Mouse (Mus musculus) forebrain, embryonic 13.5 days (tissue): ENCODE data around the gene Aqp7. TPM values are rescaled to one million over a fixed set of nuclear protein-coding genes. Genes with fewer than 3 reads are reported as not detected.

ENCODE experiments used
- ATAC-seq: fragments of 200-750 bp; cut with Nextera tagmentation; 2 replicates; pipeline ENCODE4 v1.8.0; 2017
- H3K27ac ChIP-seq: fragments of 300-500 bp; sonication (generic); 2 replicates; pipeline ENCODE4 v1.5.1; 2015; ENCODE audit warnings: inconsistent platforms, mild to moderate bottlenecking, moderate library complexity
- H3K27me3 ChIP-seq: fragments of 300-500 bp; sonication (generic); 2 replicates; pipeline ENCODE4 v1.6.1; 2015; ENCODE audit warnings: mild to moderate bottlenecking, inconsistent platforms
- H3K36me3 ChIP-seq: fragments of 300-500 bp; sonication (generic); 2 replicates; pipeline ENCODE4 v1.6.1; 2015; ENCODE audit warnings: mild to moderate bottlenecking, inconsistent platforms; ENCODE audit not compliant: poor library complexity, severe bottlenecking
- H3K4me1 ChIP-seq: fragments of 300-500 bp; sonication (generic); 2 replicates; pipeline ENCODE4 v1.6.1; 2015; ENCODE audit warnings: inconsistent platforms
- H3K4me2 ChIP-seq: fragments of 300-500 bp; sonication (generic); 2 replicates; pipeline ENCODE4 v1.6.1; 2015; ENCODE audit warnings: inconsistent platforms, mild to moderate bottlenecking, moderate library complexity
- H3K4me3 ChIP-seq: fragments of 300-500 bp; sonication (generic); 2 replicates; pipeline ENCODE4 v1.5.1; 2015; ENCODE audit warnings: mild to moderate bottlenecking, inconsistent platforms
- H3K9ac ChIP-seq: fragments of 300-500 bp; sonication (generic); 2 replicates; pipeline ENCODE4 v1.6.1; 2015; ENCODE audit warnings: mild to moderate bottlenecking, inconsistent platforms
- H3K9me3 ChIP-seq: fragments of 300-500 bp; sonication (generic); replicated peaks from 2 replicates; pipeline ENCODE4 v1.6.1; 2016; ENCODE audit warnings: inconsistent platforms
- WGBS: fragments of 180-500 bp; shearing (Covaris S2); methylation state at CpG from one replicate; pipeline ENCODE4 v1.1.7; 2015; 5-methylcytosine and 5-hydroxymethylcytosine counted together
- polyA plus RNA-seq: library from polyadenylated mRNA; unstranded; fragments of >200 nt; fragmentation: Nextera tagmentation; extraction: Ambion mirVana; gene quantifications from 2 replicates; pipeline ENCODE4 v1.2.1, GENCODE M21; 2015

Gene Aqp7
- polyA plus RNA-seq, 1 experiment from 2014 or later: not detected

- no peak overlapping the region for H3K9ac ChIP-seq
- H3K4me2 ChIP-seq: no peak overlapping the region
- H3K27me3 ChIP-seq: no peaks in the 10 kb centered on the region
- no peak overlapping the region for H3K4me3 ChIP-seq
- no peaks in the 10 kb centered on the region for H3K4me1 ChIP-seq
- H3K9me3 ChIP-seq: no peaks in the 10 kb centered on the region
- H3K27ac ChIP-seq: no peak overlapping the region
- peaks cover 31% of the 10 kb centered on the region for H3K36me3 ChIP-seq
- no peak for ATAC-seq
- 92% methylated on average over 5 of the region's 5 CpGs for WGBS
These were observed 18.6 kb downstream of the Aqp7 start for GRCm38 (mm10) chr4:41029372-41029771.

GRCm38 (mm10) chr4:41028272-41028671 lies 19.7 kb downstream of the Aqp7 start:
- Histone ChIP-seq H3K27me3 (no peaks in the 10 kb centered on the region), H3K9ac (no peak overlapping the region), H3K36me3 (peaks cover 42% of the 10 kb centered on the region), H3K4me2 (no peak overlapping the region), H3K4me3 (no peak overlapping the region), H3K9me3 (no peaks in the 10 kb centered on the region), H3K4me1 (no peaks in the 10 kb centered on the region), H3K27ac (no peak overlapping the region)
- 86% methylated on average over 4 of the region's 4 CpGs for WGBS
- ATAC-seq: no peak

- no peaks in the 10 kb centered on the region for H3K9me3 ChIP-seq
These were observed 20.1 kb downstream of the Aqp7 start for GRCm38 (mm10) chr4:41027872-41028271.

GRCm38 (mm10) chr4:41026086-41026787 lies 21.7 kb downstream of the Aqp7 start:
- no peak overlapping the region for H3K4me2 ChIP-seq
- H3K36me3 ChIP-seq: peaks cover 58% of the 10 kb centered on the region
- H3K9me3 ChIP-seq: no peaks in the 10 kb centered on the region
- ATAC-seq: no peak
- H3K9ac ChIP-seq: no peak overlapping the region
- no peaks in the 10 kb centered on the region for H3K27me3 ChIP-seq
- no peak overlapping the region for H3K4me3 ChIP-seq
- no peak overlapping the region for H3K27ac ChIP-seq
- WGBS: 68% methylated on average over 8 of the region's 8 CpGs
- H3K4me1 ChIP-seq: no peaks in the 10 kb centered on the region

More at GRCm38 (mm10) chr4:41027872-41028271, 20.1 kb downstream of the Aqp7 start:
- H3K4me3 ChIP-seq: no peak overlapping the region
- ATAC-seq: no peak
- H3K9ac ChIP-seq: no peak overlapping the region
- H3K27me3 ChIP-seq: no peaks in the 10 kb centered on the region
- no peak overlapping the region for H3K4me2 ChIP-seq
- H3K36me3 ChIP-seq: peaks cover 45% of the 10 kb centered on the region
- 83% methylated on average over 3 of the region's 3 CpGs for WGBS
- no peak overlapping the region for H3K27ac ChIP-seq
- no peaks in the 10 kb centered on the region for H3K4me1 ChIP-seq

GRCm38 (mm10) chr4:41021094-41021493 lies 26.8 kb downstream of the Aqp7 start:
- no peaks in the 10 kb centered on the region for H3K27me3 ChIP-seq
- H3K9ac ChIP-seq: no peak overlapping the region
- H3K4me3 ChIP-seq: no peak overlapping the region
- H3K36me3 ChIP-seq: peaks cover 70% of the 10 kb centered on the region
- H3K4me2 ChIP-seq: no peak overlapping the region
- ATAC-seq: no peak
- H3K4me1 ChIP-seq: no peaks in the 10 kb centered on the region
- 90% methylated on average over 5 of the region's 5 CpGs for WGBS
- no peaks in the 10 kb centered on the region for H3K9me3 ChIP-seq
- no peak overlapping the region for H3K27ac ChIP-seq

- H3K4me1 ChIP-seq: no peaks in the 10 kb centered on the region
- no peak overlapping the region for H3K4me3 ChIP-seq
- H3K36me3 ChIP-seq: peaks cover 75% of the 10 kb centered on the region
- no peaks in the 10 kb centered on the region for H3K27me3 ChIP-seq
- H3K4me2 ChIP-seq: no peak overlapping the region
- no peak for ATAC-seq
- no peaks in the 10 kb centered on the region for H3K9me3 ChIP-seq
- no peak overlapping the region for H3K27ac ChIP-seq
- WGBS: 92% methylated on average over 5 of the region's 5 CpGs
- H3K9ac ChIP-seq: no peak overlapping the region
These were observed 32.1 kb downstream of the Aqp7 start for GRCm38 (mm10) chr4:41015798-41016197.

GRCm38 (mm10) chr4:41013351-41013750 lies 34.6 kb downstream of the Aqp7 start:
- WGBS: 94% methylated on average over 3 of the region's 3 CpGs
- H3K9ac ChIP-seq: no peak overlapping the region
- no peak overlapping the region for H3K27ac ChIP-seq
- no peaks in the 10 kb centered on the region for H3K9me3 ChIP-seq
- ATAC-seq: no peak
- no peaks in the 10 kb centered on the region for H3K4me1 ChIP-seq
- H3K4me2 ChIP-seq: no peak overlapping the region
- H3K4me3 ChIP-seq: no peak overlapping the region
- no peaks in the 10 kb centered on the region for H3K27me3 ChIP-seq
- peaks cover 81% of the 10 kb centered on the region for H3K36me3 ChIP-seq

- H3K27ac ChIP-seq: no peak overlapping the region
- no peaks in the 10 kb centered on the region for H3K4me1 ChIP-seq
- H3K9ac ChIP-seq: no peak overlapping the region
- H3K4me2 ChIP-seq: no peak overlapping the region
- no peaks in the 10 kb centered on the region for H3K27me3 ChIP-seq
- no peak overlapping the region for H3K4me3 ChIP-seq
- no peaks in the 10 kb centered on the region for H3K9me3 ChIP-seq
- no peak for ATAC-seq
- WGBS: 92% methylated on average over 9 of the region's 9 CpGs
- peaks cover 88% of the 10 kb centered on the region for H3K36me3 ChIP-seq
These were observed 46.9 kb downstream of the Aqp7 start for GRCm38 (mm10) chr4:41000842-41001639.

- Histone ChIP-seq H3K9me3 (no peaks in the 10 kb centered on the region), H3K4me1 (no peaks in the 10 kb centered on the region), H3K36me3 (peaks cover 93% of the 10 kb centered on the region), H3K4me3 (no peak overlapping the region), H3K27me3 (no peaks in the 10 kb centered on the region), H3K27ac (no peak overlapping the region), H3K9ac (no peak overlapping the region), H3K4me2 (no peak overlapping the region)
- ATAC-seq: no peak
- WGBS: 85% methylated on average over 1 of the region's 1 CpGs
These were observed 47.7 kb downstream of the Aqp7 start for GRCm38 (mm10) chr4:41000271-41000670.

- H3K4me3 ChIP-seq: no peak overlapping the region
- no peak for ATAC-seq
- peaks cover 91% of the 10 kb centered on the region for H3K36me3 ChIP-seq
- H3K4me2 ChIP-seq: no peak overlapping the region
- H3K9ac ChIP-seq: no peak overlapping the region
- no peak overlapping the region for H3K27ac ChIP-seq
- 95% methylated on average over 4 of the region's 4 CpGs for WGBS
- H3K4me1 ChIP-seq: no peaks in the 10 kb centered on the region
- no peaks in the 10 kb centered on the region for H3K27me3 ChIP-seq
- H3K9me3 ChIP-seq: no peaks in the 10 kb centered on the region
These were observed 50.0 kb downstream of the Aqp7 start for GRCm38 (mm10) chr4:40997916-40998315.

GRCm38 (mm10) chr4:40996302-40996701 lies 51.6 kb downstream of the Aqp7 start:
- 95% methylated on average over 6 of the region's 6 CpGs for WGBS
- Histone ChIP-seq H3K36me3 (peaks cover 96% of the 10 kb centered on the region), H3K4me2 (no peak overlapping the region)

GRCm38 (mm10) chr4:40989633-40990032 lies 58.3 kb downstream of the Aqp7 start:
- H3K9ac ChIP-seq: no peak overlapping the region
- H3K27me3 ChIP-seq: no peaks in the 10 kb centered on the region
- no peak overlapping the region for H3K4me3 ChIP-seq
- no peak overlapping the region for H3K27ac ChIP-seq
- H3K9me3 ChIP-seq: no peaks in the 10 kb centered on the region
- 90% methylated on average over 6 of the region's 6 CpGs for WGBS
- peaks cover 94% of the 10 kb centered on the region for H3K36me3 ChIP-seq
- ATAC-seq: no peak
- H3K4me1 ChIP-seq: no peaks in the 10 kb centered on the region
- no peak overlapping the region for H3K4me2 ChIP-seq

More at GRCm38 (mm10) chr4:40996302-40996701, 51.6 kb downstream of the Aqp7 start:
- no peak overlapping the region for H3K27ac ChIP-seq
- H3K4me3 ChIP-seq: no peak overlapping the region
- H3K9me3 ChIP-seq: no peaks in the 10 kb centered on the region
- H3K27me3 ChIP-seq: no peaks in the 10 kb centered on the region
- H3K9ac ChIP-seq: no peak overlapping the region
- no peak for ATAC-seq
- no peaks in the 10 kb centered on the region for H3K4me1 ChIP-seq
